Mouse (Mus musculus) cerebellum, postnatal 10 days (tissue): ENCODE measurements around the gene Erbin.

Experiments
- DNase-seq, 2 experiments: peaks; one replicate each; pipeline ENCODE4 v3.0.0; 2021; ENCODE audit warnings: mixed read lengths in 2 of 2

The Erbin gene

GRCm38 (mm10) chr13:103803721-103804120, 116.6 kb downstream of the Erbin start:
- no peak for DNase-seq

DNA sequence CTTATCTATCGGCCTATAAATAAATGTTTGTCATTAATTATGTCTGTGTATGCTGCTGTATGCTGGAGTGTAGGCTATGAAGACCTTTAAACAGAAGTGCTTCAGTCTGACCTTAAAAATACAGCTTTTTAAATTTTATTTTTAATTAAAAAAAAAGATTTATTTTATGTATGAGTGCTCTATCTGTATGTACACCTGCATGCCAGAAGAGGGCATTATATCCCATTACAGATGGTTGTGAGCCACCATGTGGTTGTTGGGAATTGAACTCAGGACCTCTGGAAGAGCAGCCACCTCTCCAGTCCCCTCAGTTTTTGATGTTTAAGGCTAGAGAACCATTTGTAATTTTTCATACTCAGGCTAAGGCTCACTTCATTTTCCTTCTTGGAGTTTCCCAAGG, 119.3 kb downstream of the Erbin start:
- DNase-seq = no peak

- DNase-seq = peak; percentile 39 to 42
Observed at GRCm38 (mm10) chr13:103794688-103795543, 125.4 kb downstream of the Erbin start.

DNA sequence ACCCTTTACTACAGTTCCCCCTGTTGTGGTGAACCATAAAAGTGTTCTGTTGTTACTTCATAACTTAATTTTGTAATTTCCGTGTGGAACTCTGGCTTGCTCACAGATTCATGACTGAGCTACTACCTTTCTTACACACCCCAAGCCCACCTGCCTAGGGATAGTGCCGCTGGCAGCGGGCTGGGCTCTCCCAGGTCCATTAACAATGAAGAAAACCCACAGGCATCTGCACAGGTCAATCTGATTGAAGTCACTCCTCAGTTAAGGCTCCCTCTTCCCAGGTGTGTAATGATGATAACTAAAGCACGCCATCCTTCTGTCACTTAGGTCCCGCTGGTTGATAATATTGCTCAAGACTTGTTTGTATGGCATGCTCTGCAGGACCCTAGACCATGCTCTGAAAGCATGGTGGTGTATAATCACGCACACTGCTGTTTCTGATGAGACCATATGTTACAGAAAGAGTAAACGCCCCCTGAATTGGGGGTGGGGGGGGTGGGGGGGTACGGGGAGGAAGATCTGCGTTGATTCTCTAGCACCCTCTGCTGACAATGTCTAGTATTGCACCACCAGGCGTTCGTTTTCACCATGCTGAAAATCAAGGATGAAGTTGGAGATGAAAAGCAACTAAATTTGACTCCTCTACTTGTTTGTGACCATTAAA, 140.3 kb downstream of the Erbin start:
- DNase-seq = peak; percentile 70 to 80

DNA sequence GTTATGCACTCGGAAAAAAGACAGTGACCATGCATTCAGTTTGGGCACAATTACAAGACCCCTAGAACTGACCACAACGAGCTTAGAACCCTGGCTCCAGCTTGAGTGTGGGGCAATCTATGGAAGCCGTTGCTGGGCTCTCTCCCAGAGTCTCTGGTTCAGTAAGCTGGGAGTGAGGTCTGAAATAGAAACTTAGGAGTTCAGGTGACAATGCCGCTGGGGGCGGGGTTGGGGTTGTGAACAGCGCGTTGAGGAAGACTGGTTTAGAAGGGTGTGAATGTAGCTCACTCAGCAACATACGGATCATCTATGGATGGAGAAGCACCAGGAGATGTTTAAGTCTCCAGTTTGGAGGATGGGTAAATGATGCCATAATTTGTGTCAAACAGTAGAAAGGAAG, 143.2 kb downstream of the Erbin start:
- no peak for DNase-seq

GRCm38 (mm10) chr13:103774119-103774757, 146.1 kb downstream of the Erbin start, which contains the start of gene Srek1:
Gene Srek1, minus strand, starts transcription at chr13:103774608.
- peak; percentile 99 for DNase-seq

DNA sequence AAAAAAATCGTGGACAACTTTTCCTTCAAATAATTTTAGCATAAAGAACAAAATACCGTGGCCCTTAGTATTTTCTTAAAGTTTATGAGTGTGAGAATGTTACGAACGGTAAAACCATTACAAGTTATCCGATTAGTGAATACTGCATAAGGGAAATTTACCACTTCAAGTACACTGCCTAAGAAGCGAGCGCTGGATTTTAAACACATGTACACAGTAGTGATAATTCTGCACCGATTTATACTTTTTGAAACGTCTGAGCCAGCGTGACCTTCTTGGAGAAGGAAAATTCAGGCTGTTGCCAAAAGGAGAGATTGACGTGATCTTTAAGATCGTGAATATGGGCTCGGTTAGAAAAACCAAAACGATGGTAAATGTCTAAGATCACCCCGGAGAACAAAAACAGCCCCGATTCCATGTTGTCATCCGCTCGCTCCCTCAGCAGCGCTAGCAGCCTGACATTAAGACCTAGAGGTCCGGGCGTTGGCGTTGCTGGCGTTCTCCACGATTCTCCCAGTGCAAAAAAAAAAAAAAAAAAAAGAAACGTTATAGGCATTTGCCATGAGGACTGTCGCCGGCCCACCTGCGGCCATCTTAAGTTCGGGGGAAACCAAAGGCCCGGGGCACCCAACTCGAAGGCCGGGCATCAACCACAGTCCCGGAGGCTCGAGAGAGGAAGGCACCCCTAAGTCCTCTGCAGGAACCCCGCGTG, 146.8 kb downstream of the Erbin start:
- no peak for DNase-seq

GRCm38 (mm10) chr13:103772917-103773316, 147.4 kb downstream of the Erbin start:
- peak; percentile 53 to 59 for DNase-seq

- DNase-seq = no peak
Observed at GRCm38 (mm10) chr13:103770821-103771220, 149.5 kb downstream of the Erbin start.
